ENCODE assay signal across 19 mouse cellular contexts in genomic region chr2:10864451-10864850, GRCm38 (mm10).
"Had no signal": no experiment of that assay in that cellular context is flagged by ENCODE, and none has a peak within 500 bp of the region (broad histone marks: within the 10 kb centered on the region; RNA-seq: fewer than 3 reads in every experiment).

No protein-coding gene starts in this region.

- H3K4me2 ChIP-seq: lung, embryonic 14.5 days; midbrain, embryonic 12.5 days; neural tube, embryonic 12.5 days had no signal

- H3K36me3 ChIP-seq: midbrain, embryonic 10.5 days; midbrain, embryonic 12.5 days; neural tube, embryonic 12.5 days had no signal

- DNase-seq: lung, adult 18-20 months; lung, embryonic 14.5 days; lung, postnatal 10 days; lung, postnatal 4 days; midbrain, embryonic 14.5 days; retina, postnatal 1 day; right cerebral cortex, adult 18-20 months; right cerebral cortex, postnatal 25 days; right cerebral cortex, postnatal 4 days; spleen, adult 18-20 months; thymus, adult 18-20 months; thymus, postnatal 14 days; thymus, postnatal 36 days had no signal

- H3K4me3 ChIP-seq: midbrain, embryonic 10.5 days; midbrain, embryonic 12.5 days; myocyte; neural tube, embryonic 12.5 days had no signal

- H3K27me3 ChIP-seq: midbrain, embryonic 12.5 days; neural tube, embryonic 12.5 days had no signal

- H3K27ac ChIP-seq: liver, embryonic 14.5 days; midbrain, embryonic 10.5 days; midbrain, embryonic 12.5 days; neural tube, embryonic 12.5 days had no signal

- H3K4me1 ChIP-seq: midbrain, embryonic 10.5 days; midbrain, embryonic 12.5 days; neural tube, embryonic 12.5 days had no signal

- H3K9ac ChIP-seq: liver, embryonic 14.5 days; lung, embryonic 14.5 days; midbrain, embryonic 12.5 days; neural tube, embryonic 12.5 days had no signal

- ATAC-seq: midbrain, embryonic 16.5 days had no signal

- H3K9me3 ChIP-seq: midbrain, embryonic 10.5 days; midbrain, embryonic 12.5 days; neural tube, embryonic 12.5 days had no signal
